Mouse (Mus musculus) myocyte (in vitro differentiated cells): ENCODE measurements around the gene Tmigd3. TPM values are rescaled to one million over a fixed set of nuclear protein-coding genes. Genes with fewer than 3 reads are reported as not detected.

Source experiments
- H3K27me3 ChIP-seq: one replicate; pipeline ENCODE4 v1.6.1; 2011; ENCODE audit not compliant: control insufficient read depth, insufficient read depth, insufficient read length
- H3K36me3 ChIP-seq: one replicate; pipeline ENCODE4 v1.6.1; 2011; ENCODE audit not compliant: control insufficient read depth, insufficient read depth
- H3K4me2 ChIP-seq: one replicate; pipeline ENCODE4 v1.6.1; 2011; ENCODE audit warnings: low read depth, control low read depth
- H3K4me3 ChIP-seq: one replicate; pipeline ENCODE4 v1.5.1; 2011; ENCODE audit warnings: mild to moderate bottlenecking, control low read depth, moderate library complexity
- H3K79me2 ChIP-seq: one replicate; pipeline ENCODE4 v1.6.1; 2011; ENCODE audit not compliant: control insufficient read depth, insufficient read depth
- H3ac ChIP-seq: one replicate; pipeline ENCODE4 v1.6.1; 2011; ENCODE audit not compliant: control insufficient read depth, insufficient read length
- CEBPB ChIP-seq: IDR thresholded peaks from 2 replicates; pipeline ENCODE4 v1.6.1; 2011; ENCODE audit warnings: mild to moderate bottlenecking, moderate library complexity; ENCODE audit not compliant: poor library complexity, insufficient read depth, severe bottlenecking
- E2F4 ChIP-seq: IDR thresholded peaks from one replicate; pipeline ENCODE4 v1.6.1; 2011; ENCODE audit warnings: mild to moderate bottlenecking, control low read depth, moderate library complexity; ENCODE audit not compliant: insufficient read depth
- MAX ChIP-seq: IDR thresholded peaks from one replicate; pipeline ENCODE4 v1.6.1; 2011; ENCODE audit warnings: low read depth, mild to moderate bottlenecking, control low read depth
- MYOD1 ChIP-seq, 3 experiments: IDR thresholded peaks; one replicate each; pipeline ENCODE4 v1.6.1; 2011; ENCODE audit warnings: control low read depth in 2 of 3, low read depth in 2 of 3, mild to moderate bottlenecking in 2 of 3, moderate library complexity in 1 of 3; ENCODE audit not compliant: insufficient read length in 2 of 3, control insufficient read depth in 1 of 3
- MYOG ChIP-seq, 3 experiments: IDR thresholded peaks; one replicate each; pipeline ENCODE4 v1.6.1; 2011; ENCODE audit warnings: control low read depth in 2 of 3, low read depth in 2 of 3, mild to moderate bottlenecking in 2 of 3; ENCODE audit not compliant: insufficient read length in 2 of 3, control insufficient read depth in 1 of 3, insufficient read depth in 1 of 3
- POLR2A ChIP-seq: IDR thresholded peaks from one replicate; pipeline ENCODE4 v1.6.1; 2011; ENCODE audit warnings: low read depth, mild to moderate bottlenecking, control low read depth, moderate library complexity; ENCODE audit not compliant: insufficient read length
- POLR2AphosphoS2 ChIP-seq: IDR thresholded peaks from one replicate; pipeline ENCODE4 v1.6.1; 2011; ENCODE audit warnings: low read depth, control low read depth; ENCODE audit not compliant: insufficient read length
- REST ChIP-seq: IDR thresholded peaks from one replicate; pipeline ENCODE4 v1.6.1; 2011; ENCODE audit warnings: mild to moderate bottlenecking, control low read depth, moderate library complexity; ENCODE audit not compliant: insufficient read depth, insufficient read length
- SRF ChIP-seq: IDR thresholded peaks from one replicate; pipeline ENCODE4 v1.6.1; 2011; ENCODE audit warnings: low read depth; ENCODE audit not compliant: control insufficient read depth, insufficient read length
- TCF12 ChIP-seq: IDR thresholded peaks from one replicate; pipeline ENCODE4 v1.6.1; 2011; ENCODE audit warnings: mild to moderate bottlenecking, control low read depth; ENCODE audit not compliant: poor library complexity, insufficient read depth, severe bottlenecking
- TCF3 ChIP-seq: IDR thresholded peaks from one replicate; pipeline ENCODE4 v1.6.1; 2011; ENCODE audit warnings: low read depth, control low read depth; ENCODE audit not compliant: insufficient read length
- USF1 ChIP-seq: IDR thresholded peaks from one replicate; pipeline ENCODE4 v1.6.1; 2011; ENCODE audit warnings: low read depth, mild to moderate bottlenecking, control low read depth, moderate library complexity
- polyA plus RNA-seq: library from polyadenylated mRNA; unstranded; fragments of >200 nt; fragmentation: generic; extraction: Trizol; gene quantifications from one replicate; pipeline ENCODE4 v1.2.1, GENCODE M21; 2012; ENCODE audit warnings: missing spikeins

Tmigd3 gene
- polyA plus RNA-seq, 1 experiment, result 0.48 TPM

- TF ChIP-seq POLR2A, result no peak
- no peak for TF ChIP-seq TCF3
- no peak for TF ChIP-seq TCF12
- TF ChIP-seq MAX, result no peak
- TF ChIP-seq E2F4, result no peak
- TF ChIP-seq SRF, result no peak
- TF ChIP-seq CEBPB, result no peak
- TF ChIP-seq USF1, result no peak
- TF ChIP-seq MYOD1 (IDR thresholded peaks at IDR 0.05; ENCODE audit: control insufficient read depth in 1 of 3, insufficient read length in 2 of 3, low read depth in 2 of 3), result no peak
- no peak for TF ChIP-seq MYOG (IDR thresholded peaks at IDR 0.05; ENCODE audit: control insufficient read depth in 1 of 3, insufficient read depth in 1 of 3, insufficient read length in 2 of 3, low read depth in 2 of 3)
- peaks cover 7% of the 10 kb centered on the region for H3K27me3 ChIP-seq
- no peaks in the 10 kb centered on the region for H3K79me2 ChIP-seq
- H3K4me2 ChIP-seq, result no peak overlapping the region
- no peak overlapping the region for H3K4me3 ChIP-seq
- no peaks in the 10 kb centered on the region for H3K36me3 ChIP-seq
- no peak overlapping the region for H3ac ChIP-seq
Measured at GRCm38 (mm10) chr3:105904721-105905120, 34.0 kb downstream of the Tmigd3 start.

GRCm38 (mm10) chr3:105907956-105908655, 37.4 kb downstream of the Tmigd3 start:
- H3ac ChIP-seq, result no peak overlapping the region
- no peak for TF ChIP-seq CEBPB
- H3K79me2 ChIP-seq, result no peaks in the 10 kb centered on the region
- H3K4me2 ChIP-seq, result no peak overlapping the region
- H3K36me3 ChIP-seq, result no peaks in the 10 kb centered on the region
- H3K4me3 ChIP-seq, result no peak overlapping the region
- peaks cover 7% of the 10 kb centered on the region for H3K27me3 ChIP-seq

GRCm38 (mm10) chr3:105908976-105909375, 38.3 kb downstream of the Tmigd3 start:
- Histone ChIP-seq H3K36me3 (no peaks in the 10 kb centered on the region), H3K4me2 (no peak overlapping the region), H3K4me3 (no peak overlapping the region), H3ac (no peak overlapping the region), H3K27me3 (peaks cover 7% of the 10 kb centered on the region), H3K79me2 (no peaks in the 10 kb centered on the region)
- no peak for TF ChIP-seq REST

GRCm38 (mm10) chr3:105910519-105911190, 40.0 kb downstream of the Tmigd3 start:
- H3K4me2 ChIP-seq, result no peak overlapping the region
- H3ac ChIP-seq, result no peak overlapping the region
- no peaks in the 10 kb centered on the region for H3K79me2 ChIP-seq
- H3K27me3 ChIP-seq, result no peaks in the 10 kb centered on the region
- no peaks in the 10 kb centered on the region for H3K36me3 ChIP-seq
- H3K4me3 ChIP-seq, result no peak overlapping the region
- TF ChIP-seq MYOD1 (IDR thresholded peaks at IDR 0.05; ENCODE audit: control insufficient read depth in 1 of 3, insufficient read length in 2 of 3, low read depth in 2 of 3), result no peak
- no peak for TF ChIP-seq TCF12
- no peak for TF ChIP-seq TCF3
- no peak for TF ChIP-seq POLR2AphosphoS2
- TF ChIP-seq POLR2A, result no peak
- TF ChIP-seq MYOG (IDR thresholded peaks at IDR 0.05; ENCODE audit: control insufficient read depth in 1 of 3, insufficient read depth in 1 of 3, insufficient read length in 2 of 3, low read depth in 2 of 3), result no peak
- no peak for TF ChIP-seq SRF
- no peak for TF ChIP-seq E2F4
- no peak for TF ChIP-seq CEBPB

GRCm38 (mm10) chr3:105912097-105912880, 41.6 kb downstream of the Tmigd3 start:
- H3ac ChIP-seq, result no peak overlapping the region
- TF ChIP-seq POLR2A (no peak), MAX (no peak), USF1 (no peak), SRF (no peak), MYOG (IDR thresholded peaks at IDR 0.05; ENCODE audit: control insufficient read depth in 1 of 3, insufficient read depth in 1 of 3, insufficient read length in 2 of 3, low read depth in 2 of 3) (no peak), REST (no peak), POLR2AphosphoS2 (no peak), MYOD1 (IDR thresholded peaks at IDR 0.05; ENCODE audit: control insufficient read depth in 1 of 3, insufficient read length in 2 of 3, low read depth in 2 of 3) (no peak), E2F4 (no peak), TCF12 (no peak), CEBPB (no peak), TCF3 (no peak)
- no peaks in the 10 kb centered on the region for H3K79me2 ChIP-seq
- no peaks in the 10 kb centered on the region for H3K36me3 ChIP-seq
- no peak overlapping the region for H3K4me2 ChIP-seq
- H3K4me3 ChIP-seq, result no peak overlapping the region
- H3K27me3 ChIP-seq, result no peaks in the 10 kb centered on the region
